Mouse (Mus musculus): Measurements from ENCODE around the gene Zc3h12b.

Gene Zc3h12b

DNA sequence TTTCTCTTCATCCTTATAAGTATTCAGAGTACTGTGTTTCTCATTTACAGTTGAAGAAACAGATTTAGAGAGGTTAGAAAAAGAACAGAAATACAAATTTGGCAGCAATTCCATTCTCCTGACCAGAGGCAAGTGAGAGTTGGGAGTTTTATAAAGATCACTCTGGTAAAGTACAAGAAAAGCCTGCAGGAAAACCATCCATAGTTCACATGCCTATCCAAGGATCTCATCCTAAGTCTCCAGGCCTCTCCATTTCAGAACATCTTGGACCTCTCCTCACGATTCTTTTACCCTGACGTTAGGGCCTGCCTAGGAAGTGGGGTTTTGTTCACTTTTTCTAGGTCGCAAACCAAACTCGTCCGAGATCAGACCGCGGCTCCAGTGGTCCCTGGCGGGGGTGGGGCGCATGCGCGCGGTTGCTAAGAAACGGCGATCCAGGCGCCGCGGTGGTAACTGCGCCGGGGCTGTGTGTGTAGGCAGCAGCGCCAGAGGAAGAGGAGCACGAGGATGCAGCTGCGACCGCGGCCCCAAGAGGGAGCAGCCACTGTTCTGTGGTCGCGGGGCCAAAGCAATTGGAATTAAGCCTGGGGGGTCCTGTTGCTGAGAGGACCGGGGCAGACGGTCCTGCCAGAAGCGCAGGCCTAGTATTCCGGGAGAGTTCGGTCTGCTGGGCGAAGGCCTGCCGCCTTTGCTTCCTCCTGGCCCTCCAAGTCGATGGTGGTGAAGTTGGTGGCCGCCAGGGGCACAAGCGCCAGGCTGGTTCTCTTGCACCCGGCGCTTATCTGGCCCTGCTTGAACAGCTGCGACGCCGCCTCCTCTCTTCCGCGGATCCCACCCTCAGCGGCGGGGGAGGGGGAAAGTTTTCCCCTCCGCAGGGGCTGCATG lies at the start of gene Zc3h12b:
Gene Zc3h12b, plus strand, starts transcription at position 452 of the 885 bp plus-strand sequence.
- peak; percentile 79 to 80 for DNase-seq (ENCODE audit: low spot score in 2 of 2)

DNA sequence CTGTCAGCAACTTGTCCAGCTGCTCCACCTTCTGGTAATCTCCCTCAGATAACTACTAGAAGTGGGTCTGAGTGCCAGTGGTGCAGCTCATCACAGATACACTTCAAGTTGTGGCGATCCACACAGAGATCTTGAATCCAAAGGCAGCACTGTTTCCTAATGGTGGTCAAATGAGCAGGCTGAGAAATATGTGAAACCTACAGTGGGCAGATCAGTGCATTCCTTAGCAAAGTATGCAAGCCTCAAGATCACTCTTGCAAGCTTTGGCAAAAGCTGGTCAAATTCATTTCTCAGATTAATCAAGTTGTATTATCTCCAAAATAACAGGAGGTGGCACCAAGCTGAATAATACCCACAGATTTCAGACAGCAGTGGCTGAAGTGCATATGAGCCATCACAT lies 29.3 kb upstream of the Zc3h12b start:
- DNase-seq (ENCODE audit: low spot score in 2 of 2) = no peak

DNA sequence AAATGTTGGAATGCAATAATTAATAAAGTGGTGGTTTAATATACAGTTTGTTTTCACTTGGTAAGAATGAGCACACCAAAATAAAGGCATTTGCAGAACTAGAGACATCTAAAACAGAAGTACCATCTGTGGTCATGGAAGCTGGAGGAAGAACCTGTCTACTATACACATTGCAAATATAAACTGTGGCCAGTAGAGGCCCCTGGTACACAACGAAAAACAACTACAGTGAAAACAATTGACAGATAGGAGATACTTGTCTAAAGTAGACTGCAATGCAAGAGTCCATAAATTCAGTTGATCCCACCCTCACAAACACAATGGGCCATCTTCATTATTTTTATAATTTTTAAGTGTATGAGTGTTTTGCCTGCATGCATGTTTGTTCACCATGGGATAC lies 24.4 kb upstream of the Zc3h12b start:
- DNase-seq (ENCODE audit: low spot score in 2 of 2) = peak in 1 of 2 experiments; percentile 15

DNA sequence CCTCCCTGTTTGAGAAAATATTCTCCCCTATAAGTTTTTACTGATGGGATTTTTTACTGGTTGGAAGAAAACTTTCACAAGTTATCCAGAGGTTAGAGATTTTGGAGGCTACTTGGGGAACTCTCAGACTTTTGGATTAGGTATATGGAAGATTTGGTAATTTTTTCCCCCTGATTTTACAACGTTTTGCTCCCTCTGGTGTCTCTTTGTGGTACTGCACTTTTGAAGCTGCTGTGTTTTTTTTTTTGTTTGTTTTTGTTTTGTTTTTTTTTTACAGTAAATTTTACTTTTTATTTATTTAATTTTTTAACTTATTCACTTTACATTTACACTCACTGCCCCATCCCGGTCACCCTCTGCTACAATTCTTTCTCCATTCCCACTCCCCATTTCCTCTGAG lies 26.8 kb downstream of the Zc3h12b start:
- no peak for DNase-seq (ENCODE audit: low spot score in 2 of 2)

DNA sequence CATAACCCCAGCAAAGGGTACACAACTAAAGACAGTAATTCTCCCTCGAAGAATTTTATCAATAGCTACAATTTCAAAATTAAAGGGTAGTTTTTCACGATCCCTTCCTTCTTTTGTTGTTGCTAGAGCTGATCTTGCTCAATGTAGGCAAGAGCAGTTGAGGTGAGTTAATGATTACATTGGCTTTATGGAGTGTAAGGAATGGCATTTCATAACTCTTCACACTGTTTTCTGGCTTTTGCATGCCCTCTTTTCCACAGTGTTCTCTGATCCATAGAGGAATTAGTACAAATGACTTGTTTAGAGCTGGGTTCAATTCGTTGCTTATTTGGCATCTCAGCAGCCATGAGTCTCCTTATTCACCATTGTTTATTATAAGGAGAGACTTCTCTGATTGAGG lies 84.4 kb downstream of the Zc3h12b start:
- DNase-seq (ENCODE audit: low spot score in 2 of 2) = no peak

DNA sequence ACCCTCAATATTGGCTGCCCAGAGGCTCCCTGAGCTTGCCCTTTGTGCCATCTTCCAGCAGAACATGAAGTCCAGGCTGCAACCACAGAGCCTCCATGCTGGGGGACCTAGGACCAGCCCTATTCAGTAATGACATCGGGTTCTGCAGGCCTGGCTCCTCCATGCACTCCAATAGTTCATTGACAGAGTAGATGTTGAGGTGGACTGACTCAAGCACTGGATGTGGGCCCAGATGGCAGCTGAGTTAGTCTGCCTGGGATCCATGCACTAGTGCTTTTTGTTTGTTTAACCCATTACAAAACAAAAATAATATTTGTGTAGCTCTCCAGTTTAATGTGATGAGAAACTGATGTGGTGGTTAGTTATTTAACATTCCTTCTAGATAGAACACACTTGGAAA lies 90.3 kb downstream of the Zc3h12b start:
- DNase-seq (ENCODE audit: low spot score in 2 of 2) = no peak

DNA sequence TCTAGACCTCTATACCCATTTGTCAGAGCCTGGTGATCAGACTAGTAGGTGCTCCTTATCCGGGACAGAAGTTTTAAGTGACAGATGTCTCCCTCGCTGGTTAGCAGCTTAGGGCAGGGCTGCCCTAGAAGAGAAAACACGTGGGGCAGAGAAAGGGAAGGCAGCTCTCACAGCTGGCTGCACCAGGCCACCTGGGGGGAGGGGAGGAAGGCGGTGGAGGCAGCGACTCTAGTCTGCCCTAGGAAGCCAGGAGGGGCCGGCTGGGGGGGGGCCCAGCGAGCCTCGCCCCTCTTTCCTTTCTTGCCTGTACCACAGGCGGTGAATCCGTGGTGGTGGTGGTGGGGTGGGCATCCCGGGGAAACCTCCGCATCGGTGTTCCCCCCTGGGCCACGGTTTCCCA lies 141.3 kb downstream of the Zc3h12b start:
- no peak for DNase-seq (ENCODE audit: low spot score in 2 of 2)

DNA sequence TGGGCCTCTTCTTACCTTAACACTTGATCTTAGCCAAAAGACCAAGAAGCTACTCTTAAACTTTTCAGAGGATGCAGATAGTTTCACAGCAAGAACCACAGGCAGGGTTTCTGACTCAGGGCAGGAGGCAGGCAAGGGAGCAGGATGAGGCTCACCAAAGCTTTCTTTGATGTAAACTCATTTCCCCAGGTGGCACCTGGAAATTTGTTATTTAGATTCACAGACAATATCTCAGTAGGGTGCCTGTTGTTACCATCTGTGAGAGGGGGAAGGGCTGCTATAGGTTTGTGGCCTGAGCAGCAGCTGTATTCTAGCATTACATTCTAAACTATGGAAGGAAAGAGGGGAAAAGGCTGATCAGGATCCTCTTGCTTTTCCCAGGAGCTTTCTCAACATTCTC lies 169.6 kb downstream of the Zc3h12b start:
- no peak for DNase-seq (ENCODE audit: low spot score in 2 of 2)

DNA sequence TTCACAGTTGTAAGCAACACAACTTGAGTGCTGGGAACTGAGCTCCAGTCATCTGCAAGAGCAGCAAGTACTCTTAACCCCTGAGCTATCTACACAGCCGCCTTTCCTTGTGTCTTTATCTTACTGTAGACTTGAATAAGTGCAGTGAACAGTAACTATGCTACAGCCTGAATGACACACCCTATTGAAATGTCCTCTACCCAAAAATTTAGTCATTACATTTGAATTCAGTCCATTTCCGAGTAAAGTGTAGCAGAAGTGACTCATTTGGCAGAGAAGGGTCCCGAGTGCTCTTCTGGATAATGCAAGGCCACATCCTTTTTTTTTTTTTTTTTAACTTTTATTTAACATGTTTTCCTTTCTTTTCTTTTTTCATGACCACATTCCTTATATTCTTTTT lies 191.2 kb downstream of the Zc3h12b start:
- DNase-seq (ENCODE audit: low spot score in 2 of 2) = no peak

DNA sequence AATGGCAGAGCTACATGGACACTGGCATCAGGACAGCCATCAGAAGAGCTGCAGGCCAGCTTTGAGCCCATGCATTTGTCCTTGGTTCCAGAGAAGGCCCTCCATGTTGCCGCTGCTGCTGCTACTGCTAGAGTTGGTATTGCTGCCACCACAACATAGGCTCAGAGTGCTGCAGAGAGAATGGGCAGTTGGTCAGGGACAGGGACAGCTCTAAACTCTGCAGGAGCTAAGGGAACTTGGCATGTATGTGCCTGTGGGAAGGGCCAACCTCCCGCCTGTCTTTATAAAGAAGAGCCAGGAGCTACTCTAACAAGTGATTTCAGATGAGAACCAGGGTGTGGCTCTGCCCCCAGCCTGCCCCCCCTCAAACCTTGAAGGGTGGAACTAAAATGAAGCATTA lies 224.0 kb downstream of the Zc3h12b start:
- DNase-seq (ENCODE audit: low spot score in 2 of 2) = no peak

DNA sequence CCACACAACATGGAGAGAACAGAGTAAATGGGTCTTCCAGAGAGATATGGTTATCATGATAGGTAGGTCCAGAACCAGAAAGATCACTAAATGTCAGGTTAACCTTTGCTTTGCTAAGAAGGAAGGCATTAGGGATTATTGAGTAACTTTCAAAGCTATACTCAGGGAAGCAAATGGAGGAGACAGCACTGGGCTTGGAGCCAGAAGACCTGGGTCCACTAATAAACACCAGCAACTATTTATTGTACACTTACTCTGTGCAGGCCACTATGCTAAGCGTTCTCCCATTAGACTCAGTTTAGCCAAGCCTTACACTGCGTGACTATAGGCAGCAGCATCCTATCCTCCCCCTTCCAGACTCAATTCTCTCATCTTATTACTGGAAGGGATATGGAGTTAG lies 234.0 kb downstream of the Zc3h12b start:
- DNase-seq (ENCODE audit: low spot score in 2 of 2) = no peak

DNA sequence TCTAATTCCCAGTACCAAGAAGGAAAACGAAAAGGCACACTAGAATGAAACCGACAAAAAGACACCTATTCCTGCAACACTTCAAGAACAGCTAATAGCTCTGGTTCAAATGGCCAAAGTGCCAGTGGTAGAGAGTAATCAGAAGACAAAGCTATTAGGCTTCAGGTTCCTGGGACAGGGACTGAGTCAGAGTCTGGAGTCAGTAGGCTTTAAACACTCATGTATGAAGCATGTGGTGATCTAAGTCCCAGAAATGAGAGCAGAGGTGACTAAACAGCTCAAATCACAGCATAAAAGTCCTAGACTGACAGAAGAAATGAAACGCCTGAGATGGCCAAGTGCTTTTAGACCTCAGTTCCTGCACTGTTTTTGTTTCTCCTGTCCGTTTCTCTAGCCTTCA lies 236.7 kb downstream of the Zc3h12b start:
- no peak for DNase-seq (ENCODE audit: low spot score in 2 of 2)

DNA sequence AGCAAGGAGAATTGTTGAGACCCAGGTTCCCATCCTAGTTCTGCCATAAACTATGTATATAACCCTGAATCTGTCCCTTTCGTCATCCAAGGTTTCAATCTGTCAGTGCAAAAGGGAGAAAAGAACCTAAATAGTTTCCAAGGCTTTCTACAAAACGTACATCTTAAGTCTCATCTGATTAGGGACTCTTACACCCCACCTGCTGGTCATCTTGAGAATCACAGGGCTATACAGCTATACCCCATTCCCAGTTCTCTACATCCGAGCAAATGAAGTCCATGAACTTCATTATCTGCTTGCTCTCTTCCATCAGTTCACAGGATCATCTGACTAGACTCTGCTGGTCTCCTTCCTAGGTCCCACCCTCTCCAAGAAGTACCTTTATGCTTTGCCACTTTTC lies 239.3 kb downstream of the Zc3h12b start:
- peak; percentile 11 to 44 for DNase-seq (ENCODE audit: low spot score in 2 of 2)

DNA sequence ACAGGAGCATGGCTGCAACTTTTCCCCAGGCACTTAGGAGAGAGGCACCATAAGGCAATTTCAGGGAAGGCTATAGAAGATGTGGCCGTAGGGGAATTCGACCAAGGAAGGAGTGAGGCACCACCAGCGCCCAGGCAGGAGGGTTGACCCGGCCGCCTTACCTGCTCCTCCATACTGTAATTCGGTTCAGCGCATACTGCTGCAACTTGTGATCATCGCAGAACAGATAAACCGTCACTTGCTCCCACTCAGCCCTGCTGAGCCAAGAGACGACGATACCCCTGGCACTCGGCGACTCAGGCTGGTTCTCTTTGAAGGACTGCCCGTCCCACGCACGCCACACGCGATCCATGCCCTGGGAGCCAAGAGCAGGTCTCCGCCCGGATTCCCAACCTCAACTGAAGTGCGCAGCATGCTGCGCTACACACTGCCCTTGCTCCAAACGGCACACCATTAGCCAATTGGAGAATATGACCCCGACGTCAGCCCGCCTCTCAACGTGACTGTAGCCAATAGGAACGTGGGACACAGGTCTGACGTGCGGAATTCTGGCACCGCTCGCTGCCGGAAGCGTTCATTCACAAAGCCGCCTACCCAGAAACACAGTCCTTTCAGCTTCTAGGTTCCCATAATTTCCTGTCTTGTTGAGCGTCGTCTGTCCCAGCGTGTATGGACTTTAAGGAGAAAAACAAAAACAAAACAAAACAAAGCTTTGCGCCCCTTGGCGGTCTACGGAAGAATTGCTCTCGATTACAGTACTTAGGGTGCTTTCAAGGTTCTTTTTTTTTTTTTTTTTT lies 245.2 kb downstream of the Zc3h12b start, which contains the start of gene Las1l:
Gene Las1l, minus strand, starts transcription at position 466 of the 797 bp plus-strand sequence.
- DNase-seq (ENCODE audit: low spot score in 2 of 2) = peak; percentile 86 to 94

DNA sequence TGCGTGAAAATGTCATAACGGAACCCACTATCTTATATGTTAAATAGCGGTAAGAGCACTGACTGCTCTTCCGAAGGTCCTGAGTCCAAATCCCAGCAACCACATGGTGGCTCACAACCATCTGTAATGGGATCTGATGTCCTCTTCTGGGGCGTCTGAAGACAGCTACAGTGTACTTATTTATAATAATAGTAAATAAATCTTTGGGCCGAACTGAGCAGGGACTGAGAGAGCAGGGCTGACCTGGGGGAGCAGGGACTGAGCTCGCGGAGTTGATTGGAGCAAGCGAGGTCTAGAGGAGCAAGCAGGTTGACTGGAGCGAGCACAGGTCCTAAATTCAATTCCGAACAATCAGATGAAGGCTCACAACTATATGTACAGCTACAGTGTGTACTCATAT lies 246.0 kb downstream of the Zc3h12b start:
- DNase-seq (ENCODE audit: low spot score in 2 of 2) = peak in 1 of 2 experiments; percentile 15

DNA sequence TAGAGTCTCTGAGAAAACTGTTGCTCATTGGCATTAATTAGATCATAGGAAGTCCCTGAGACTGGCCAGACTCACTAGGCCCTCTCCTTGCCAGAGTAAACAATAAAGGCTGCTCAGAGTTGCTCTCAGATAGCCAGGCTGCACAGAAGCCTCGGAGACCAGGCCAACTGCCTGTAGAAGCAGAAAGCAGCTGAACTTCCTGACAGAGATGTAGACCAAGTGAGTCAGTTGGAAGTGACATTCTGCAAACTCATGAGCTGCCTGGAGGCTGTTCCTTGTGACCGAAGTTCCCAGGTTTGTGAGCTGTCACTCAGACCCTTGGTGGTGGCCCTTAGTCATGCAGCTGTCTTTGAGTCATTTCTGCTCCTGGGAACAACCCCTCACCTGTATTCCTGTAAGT lies 251.9 kb downstream of the Zc3h12b start:
- DNase-seq (ENCODE audit: low spot score in 2 of 2) = no peak

DNA sequence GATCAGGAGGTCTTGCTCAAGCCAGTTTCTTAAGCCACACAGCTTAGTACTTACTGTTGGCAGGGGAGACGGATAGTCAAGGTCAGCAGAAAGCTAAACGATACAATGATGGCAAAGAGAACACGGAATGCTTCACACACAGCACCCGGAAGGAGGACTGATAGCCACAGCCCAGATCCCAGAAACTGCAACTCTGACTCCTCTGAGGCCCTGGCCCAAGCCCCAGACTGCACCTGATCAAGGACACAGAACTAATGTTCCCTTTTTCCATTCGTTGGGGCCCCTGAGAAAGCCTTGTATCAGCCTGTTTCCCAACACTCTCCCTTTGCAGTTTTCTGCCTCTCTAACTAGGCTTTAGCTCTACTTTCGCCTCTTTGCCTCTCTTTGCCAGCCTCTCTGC lies 253.6 kb downstream of the Zc3h12b start:
- DNase-seq (ENCODE audit: low spot score in 2 of 2) = no peak

DNA sequence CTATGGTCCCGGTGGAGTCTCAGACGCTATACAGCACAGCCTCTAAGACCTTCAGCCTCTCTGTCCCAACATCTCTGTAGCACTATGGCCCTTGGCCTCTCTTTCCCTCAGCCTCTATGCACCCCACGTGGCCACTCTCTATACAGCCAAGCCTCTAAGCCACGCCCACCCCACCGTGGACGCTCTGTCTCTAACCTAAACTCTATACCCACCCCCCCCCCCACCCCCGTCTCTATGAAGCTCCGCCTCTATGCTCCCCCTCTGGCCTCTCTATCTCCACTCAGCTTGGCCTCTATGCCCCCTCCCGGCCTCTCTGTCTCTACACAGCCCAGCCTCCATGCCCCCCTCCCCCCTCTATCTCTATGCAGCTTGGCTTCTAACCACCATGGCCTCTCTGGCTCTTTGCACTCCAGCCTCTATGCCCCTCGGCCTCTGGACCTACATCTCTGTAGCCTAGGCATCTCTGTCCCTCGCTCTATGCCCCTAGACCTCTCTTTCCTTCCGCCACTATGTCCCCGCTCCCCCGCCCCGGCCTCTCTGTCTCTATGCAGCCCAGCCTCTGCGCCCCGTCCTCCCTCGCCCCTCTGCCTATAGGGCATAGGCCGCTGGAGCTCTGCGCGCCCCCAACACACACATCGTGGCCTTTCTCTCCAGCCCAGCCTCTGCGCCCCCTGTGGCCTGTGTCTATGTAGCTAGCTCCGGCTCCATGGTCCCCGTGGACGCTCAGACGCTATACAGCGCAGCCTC lies 256.5 kb downstream of the Zc3h12b start:
- DNase-seq (ENCODE audit: low spot score in 2 of 2) = peak in 1 of 2 experiments; percentile 7

DNA sequence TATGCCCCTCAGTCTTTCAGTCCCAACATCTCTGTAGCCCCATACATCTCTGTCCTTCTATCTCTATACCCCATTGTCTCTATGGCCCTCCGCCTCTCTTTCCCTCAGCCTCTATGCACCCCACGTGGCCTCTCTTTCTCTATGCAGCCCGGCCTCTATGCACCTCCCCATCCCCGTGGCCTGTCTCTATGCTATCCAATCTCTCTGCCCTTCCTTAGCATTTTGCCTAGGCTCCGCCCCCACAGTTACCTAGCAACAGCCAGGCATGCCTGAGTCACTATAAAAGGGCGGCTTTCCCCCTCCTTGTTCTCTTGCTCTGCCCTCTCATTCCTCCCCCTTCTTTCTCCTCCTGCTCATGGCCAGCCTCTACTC lies 257.1 kb downstream of the Zc3h12b start:
- DNase-seq (ENCODE audit: low spot score in 2 of 2) = peak; percentile 43 to 64

DNA sequence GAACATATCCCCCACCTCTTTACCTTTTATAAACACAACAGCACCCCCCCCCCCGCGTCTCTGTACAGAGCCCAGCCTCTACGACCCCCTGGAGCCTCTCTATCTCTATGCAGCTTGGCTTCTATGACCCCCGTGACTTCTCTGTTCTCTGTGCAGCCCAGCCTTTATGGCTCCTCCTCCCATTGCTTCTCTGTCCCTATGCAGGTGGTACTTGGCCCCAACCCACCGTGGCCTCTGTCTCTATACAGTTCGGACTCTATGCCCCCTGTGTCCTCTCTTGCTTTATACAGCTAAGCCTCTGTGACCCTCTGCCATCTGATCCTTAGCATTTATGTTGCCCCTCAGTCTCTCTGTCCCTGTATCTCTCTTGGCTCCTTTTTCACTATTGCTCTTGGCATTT lies 257.6 kb downstream of the Zc3h12b start:
- no peak for DNase-seq (ENCODE audit: low spot score in 2 of 2)

DNA sequence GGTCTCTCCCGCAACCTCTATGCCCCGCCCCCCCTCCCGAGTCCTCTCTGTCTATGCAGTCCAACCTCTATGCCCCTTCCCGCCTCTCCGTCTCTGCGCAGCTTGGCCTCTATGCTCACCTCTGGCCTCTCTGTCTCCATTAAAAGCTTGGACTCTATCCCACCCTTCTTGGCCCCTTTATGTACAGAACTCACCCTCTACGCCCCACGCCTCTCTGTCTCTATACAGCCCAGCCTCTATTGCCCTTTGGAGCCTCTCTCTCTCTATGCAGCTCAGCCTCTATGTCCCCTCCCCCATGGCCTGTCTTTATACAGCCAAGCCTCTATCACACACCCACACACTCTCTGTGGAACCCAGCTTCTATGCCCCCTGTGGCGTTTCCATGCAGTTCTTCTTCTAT lies 258.5 kb downstream of the Zc3h12b start:
- no peak for DNase-seq (ENCODE audit: low spot score in 2 of 2)

Data from frontal cortex, postnatal 36 days (tissue).